Mouse (Mus musculus) C2C12 (cell line): ENCODE measurements around the gene Gm13276.
"Not testable (repeated sequence)": the region's sequence is repeated elsewhere in the genome, so short reads cannot be mapped to it uniquely, and the experiment has no call there.

Experiments
- CEBPB ChIP-seq: IDR thresholded peaks from one replicate; pipeline ENCODE4 v1.6.1; 2011; ENCODE audit warnings: low read depth, mild to moderate bottlenecking, control low read depth, moderate library complexity
- CTCF ChIP-seq: IDR thresholded peaks from one replicate; pipeline ENCODE4 v1.5.1; 2011; ENCODE audit not compliant: control insufficient read depth, insufficient read depth, insufficient read length
- FOSL1 ChIP-seq: IDR thresholded peaks from one replicate; pipeline ENCODE4 v1.8.0; 2011; ENCODE audit warnings: mild to moderate bottlenecking, low read length; ENCODE audit not compliant: poor library complexity, insufficient read depth, severe bottlenecking
- USF1 ChIP-seq: IDR thresholded peaks from one replicate; pipeline ENCODE4 v1.6.1; 2011; ENCODE audit warnings: low read depth, mild to moderate bottlenecking, control low read depth, moderate library complexity

DNA sequence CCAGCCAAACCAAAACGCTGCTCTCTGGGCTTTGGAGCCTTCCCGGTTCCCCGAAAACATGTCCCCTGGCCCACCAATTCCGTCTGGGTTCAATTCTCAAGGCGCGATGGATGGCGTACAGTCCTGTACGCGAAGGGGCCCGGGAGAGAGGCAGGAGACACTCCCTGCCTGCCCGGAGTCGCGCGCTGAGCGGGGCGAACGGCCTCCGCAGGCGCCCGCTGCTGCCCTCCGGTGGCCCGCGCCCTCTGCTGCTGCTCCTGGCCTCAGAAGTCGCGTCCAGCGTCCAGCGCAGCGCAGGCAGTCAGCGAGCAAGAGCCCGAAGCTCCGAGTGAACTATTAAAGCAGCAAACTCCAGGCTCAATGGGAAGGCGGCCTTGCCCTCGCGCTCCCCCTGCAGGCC, 20.3 kb downstream of the Gm13276 start:
- not testable (repeated sequence) for TF ChIP-seq CTCF, USF1, FOSL1, CEBPB
